Mouse (Mus musculus) heart, embryonic 13.5 days (tissue): ENCODE measurements at regions not wholly inside any gene's neighbourhood (a gene's known extent, or its start where the extent isn't known, plus 50 kb on each side); places are given as distances from the start of the nearest gene placed in this dataset.
A peak's percentile ranks its signal among the peaks of the same experiment; 100 is the strongest.
"Not testable (repeated sequence)": the region's sequence is repeated elsewhere in the genome, so short reads cannot be mapped to it uniquely, and the experiment has no call there.

ENCODE experiments used
- ATAC-seq: fragments of 200-750 bp; cut with Nextera tagmentation; 2 replicates; pipeline ENCODE4 v1.8.0; 2017; ENCODE audit warnings: moderate TSS enrichment; ENCODE audit not compliant: insufficient number of reproducible peaks, low FRiP score, low TSS enrichment; ENCODE audit errors: extremely low read depth
- H3K27ac ChIP-seq: fragments of 300-500 bp; sonication (generic); replicated peaks from 2 replicates; pipeline ENCODE4 v1.5.1; 2015; ENCODE audit warnings: moderate library complexity, mild to moderate bottlenecking, inconsistent platforms
- H3K27me3 ChIP-seq: fragments of 300-500 bp; sonication (generic); replicated peaks from 2 replicates; pipeline ENCODE4 v1.6.1; 2015; ENCODE audit warnings: mild to moderate bottlenecking, inconsistent platforms
- H3K36me3 ChIP-seq: fragments of 300-500 bp; sonication (generic); 2 replicates; pipeline ENCODE4 v1.6.1; 2015; ENCODE audit warnings: mild to moderate bottlenecking, inconsistent platforms
- H3K4me1 ChIP-seq: fragments of 300-500 bp; sonication (generic); 2 replicates; pipeline ENCODE4 v1.6.1; 2015; ENCODE audit warnings: inconsistent platforms
- H3K4me2 ChIP-seq: fragments of 300-500 bp; sonication (generic); 2 replicates; pipeline ENCODE4 v1.6.1; 2015; ENCODE audit warnings: inconsistent platforms, mild to moderate bottlenecking, moderate library complexity
- H3K4me3 ChIP-seq: fragments of 300-500 bp; sonication (generic); 2 replicates; pipeline ENCODE4 v1.5.1; 2015; ENCODE audit warnings: moderate library complexity, mild to moderate bottlenecking, inconsistent platforms
- H3K9ac ChIP-seq: fragments of 300-500 bp; sonication (generic); 2 replicates; pipeline ENCODE4 v1.6.1; 2015; ENCODE audit warnings: inconsistent platforms, mild to moderate bottlenecking, moderate library complexity
- H3K9me3 ChIP-seq: fragments of 300-500 bp; sonication (generic); 2 replicates; pipeline ENCODE4 v1.6.1; 2016; ENCODE audit warnings: inconsistent platforms
- WGBS: fragments of 180-500 bp; shearing (Covaris S2); methylation state at CpG from one replicate; pipeline ENCODE4 v1.1.7; 2015; ENCODE audit warnings: mixed read lengths; 5-methylcytosine and 5-hydroxymethylcytosine counted together

- under 1% methylated on average over 41 of the region's 44 CpGs for WGBS
- not testable (repeated sequence) for H3K36me3 ChIP-seq, H3K4me1 ChIP-seq, H3K27ac ChIP-seq, ATAC-seq, H3K27me3 ChIP-seq, H3K9me3 ChIP-seq
- Histone ChIP-seq H3K4me2 (peak overlapping the region; percentile 71), H3K9ac (peak overlapping the region; percentile 81), H3K4me3 (peak overlapping the region; percentile 64)
Observed at GRCm38 (mm10) chr12:17992572-17992971, 301.9 kb downstream of the Hpcal1 start.

GRCm38 (mm10) chr12:17993368-17993767 lies 302.7 kb downstream of the Hpcal1 start:
- H3K4me3 ChIP-seq, result peak overlapping the region; percentile 64
- H3K4me1 ChIP-seq, H3K9me3 ChIP-seq, H3K27me3 ChIP-seq, H3K27ac ChIP-seq, ATAC-seq, H3K36me3 ChIP-seq: not testable (repeated sequence)
- H3K9ac ChIP-seq, result peak overlapping the region; percentile 81
- peak overlapping the region; percentile 71 for H3K4me2 ChIP-seq
- 4% methylated on average over 22 of the region's 22 CpGs for WGBS
